Mouse (Mus musculus) kidney, adult 2 months (tissue): ENCODE data around the gene Cacna1s. TPM values are rescaled to one million over a fixed set of nuclear protein-coding genes. Genes with fewer than 3 reads are reported as not detected.

ENCODE experiments used
- DNase-seq: peaks from one replicate; pipeline ENCODE4 v3.0.0; 2021
- H3K27ac ChIP-seq: fragments of 200-500 bp; 2 replicates; pipeline ENCODE4 v1.5.1; 2012; ENCODE audit warnings: low read depth, low read length, control low read depth, inconsistent platforms; ENCODE audit not compliant: insufficient read depth
- H3K27me3 ChIP-seq: fragments of 200-500 bp; replicated peaks from 2 replicates; pipeline ENCODE4 v1.6.1; 2012; ENCODE audit warnings: mild to moderate bottlenecking, moderate library complexity, low read length, inconsistent platforms; ENCODE audit not compliant: control insufficient read depth, insufficient read depth
- H3K36me3 ChIP-seq: fragments of 200-500 bp; 2 replicates; pipeline ENCODE4 v1.6.1; 2012; ENCODE audit warnings: mild to moderate bottlenecking, moderate library complexity, low read length, inconsistent platforms; ENCODE audit not compliant: control insufficient read depth, insufficient read depth
- H3K4me1 ChIP-seq: fragments of 200-500 bp; 2 replicates; pipeline ENCODE4 v1.6.1; 2011; ENCODE audit warnings: low read length; ENCODE audit not compliant: control insufficient read depth, insufficient read depth
- H3K4me3 ChIP-seq: fragments of 200-500 bp; 2 replicates; pipeline ENCODE4 v1.5.1; 2011; ENCODE audit warnings: mild to moderate bottlenecking, low read depth, low read length, control low read depth; ENCODE audit not compliant: insufficient read depth
- CTCF ChIP-seq: fragments of 200-500 bp; conservative IDR thresholded peaks from 2 replicates; pipeline ENCODE4 v1.5.1; 2011; ENCODE audit warnings: low read depth, mild to moderate bottlenecking, control low read depth, low read length, moderate library complexity, mixed read lengths; ENCODE audit not compliant: insufficient read depth, insufficient read length
- POLR2A ChIP-seq: fragments of 200-500 bp; IDR thresholded peaks from one replicate; pipeline ENCODE4 v1.6.1; 2011; ENCODE audit warnings: low read depth, low read length, control low read depth
- WGBS: fragments of 180-500 bp; shearing (Covaris S2); methylation state at CpG from one replicate; pipeline ENCODE4 v1.1.7; 2018; 5-methylcytosine and 5-hydroxymethylcytosine counted together
- polyA plus RNA-seq: library from polyadenylated mRNA; depleted of rRNA; stranded (reverse); fragments of >200 nt; gene quantifications from 2 replicates; pipeline ENCODE4 v1.2.3, GENCODE M21; 2012

The Cacna1s gene
- polyA plus RNA-seq, 1 experiment, result 4.3 TPM

- no peaks in the 10 kb centered on the region for H3K4me1 ChIP-seq
- no peak overlapping the region for H3K4me3 ChIP-seq
- H3K36me3 ChIP-seq, result no peaks in the 10 kb centered on the region
- WGBS, result 78% methylated on average over 10 of the region's 10 CpGs
- no peak overlapping the region for H3K27ac ChIP-seq
- no peak for TF ChIP-seq CTCF
- no peak for TF ChIP-seq POLR2A
- DNase-seq, result no peak
- H3K27me3 ChIP-seq, result no peaks in the 10 kb centered on the region; the same call in 1 of the 2 replicates
Measured at GRCm38 (mm10) chr1:136132386-136133201, 80.0 kb downstream of the Cacna1s start.

- no peak overlapping the region for H3K27ac ChIP-seq
- peak; percentile 53 for DNase-seq
- TF ChIP-seq POLR2A (no peak), CTCF (no peak)
- no peak overlapping the region for H3K4me3 ChIP-seq
- WGBS, result 46% methylated on average over 13 of the region's 13 CpGs
- no peaks in the 10 kb centered on the region; the same call in 1 of the 2 replicates for H3K27me3 ChIP-seq
- H3K36me3 ChIP-seq, result no peaks in the 10 kb centered on the region
- no peaks in the 10 kb centered on the region for H3K4me1 ChIP-seq
Measured at GRCm38 (mm10) chr1:136133570-136134240, 81.2 kb downstream of the Cacna1s start.

- no peak for DNase-seq
- Histone ChIP-seq H3K27ac (no peak overlapping the region), H3K36me3 (no peaks in the 10 kb centered on the region), H3K4me3 (no peak overlapping the region), H3K27me3 (no peaks in the 10 kb centered on the region; the same call in 1 of the 2 replicates), H3K4me1 (no peaks in the 10 kb centered on the region)
- TF ChIP-seq POLR2A, result no peak
- TF ChIP-seq CTCF, result no peak
- 74% methylated on average over 2 of the region's 2 CpGs for WGBS
Measured at GRCm38 (mm10) chr1:136134547-136134946, 82.0 kb downstream of the Cacna1s start.

GRCm38 (mm10) chr1:136135046-136135445 lies 82.5 kb downstream of the Cacna1s start:
- Histone ChIP-seq H3K4me1 (no peaks in the 10 kb centered on the region), H3K36me3 (no peaks in the 10 kb centered on the region), H3K27ac (no peak overlapping the region), H3K27me3 (no peaks in the 10 kb centered on the region; the same call in 1 of the 2 replicates), H3K4me3 (no peak overlapping the region)
- DNase-seq, result peak; percentile 49
- no peak for TF ChIP-seq POLR2A
- no peak for TF ChIP-seq CTCF
- 70% methylated on average over 1 of the region's 1 CpGs for WGBS

GRCm38 (mm10) chr1:136135777-136136444 lies 83.4 kb downstream of the Cacna1s start:
- Histone ChIP-seq H3K36me3 (no peaks in the 10 kb centered on the region), H3K4me1 (no peaks in the 10 kb centered on the region), H3K4me3 (no peak overlapping the region), H3K27ac (no peak overlapping the region), H3K27me3 (no peaks in the 10 kb centered on the region; the same call in 1 of the 2 replicates)
- no peak for DNase-seq
- TF ChIP-seq CTCF, result no peak
- TF ChIP-seq POLR2A, result no peak
- 85% methylated on average over 6 of the region's 6 CpGs for WGBS

GRCm38 (mm10) chr1:136136547-136136946 lies 84.0 kb downstream of the Cacna1s start:
- WGBS, result 77% methylated on average over 4 of the region's 4 CpGs
- no peaks in the 10 kb centered on the region for H3K36me3 ChIP-seq
- H3K27me3 ChIP-seq, result no peaks in the 10 kb centered on the region; the same call in 1 of the 2 replicates
- DNase-seq, result no peak
- TF ChIP-seq CTCF (no peak), POLR2A (no peak)
- H3K4me1 ChIP-seq, result no peaks in the 10 kb centered on the region
- H3K4me3 ChIP-seq, result no peak overlapping the region
- H3K27ac ChIP-seq, result no peak overlapping the region
